ENCODE assay signal across 21 mouse cellular contexts in the genomic region with DNA sequence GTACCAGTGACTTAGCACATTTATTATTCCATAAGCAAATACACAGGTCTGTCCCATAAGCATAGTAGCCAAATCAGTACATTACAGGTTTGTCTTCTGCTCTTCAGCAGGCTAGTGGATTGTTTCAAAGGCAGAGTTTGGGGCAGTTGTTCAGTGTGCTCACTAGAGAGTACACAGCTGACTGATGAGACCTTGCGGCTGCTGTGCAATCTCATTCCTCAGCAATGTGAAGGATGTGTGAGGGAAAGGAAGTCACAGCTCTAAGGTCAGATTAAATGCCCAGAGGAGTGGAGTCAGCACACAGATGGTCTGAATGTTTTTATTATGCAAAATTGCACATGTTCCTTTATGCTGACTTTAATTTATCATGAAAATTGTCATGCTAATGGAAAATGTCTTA. TPM values are rescaled to one million over a fixed set of nuclear protein-coding genes. Genes with fewer than 3 reads are reported as not detected.
DNase-seq lines count a peak whose midpoint lies in the region; ATAC-seq and TF ChIP-seq lines count a peak whose summit lies in the region.
"Had no signal": no experiment of that assay in that cellular context is flagged by ENCODE, and none has a peak within 500 bp of the region (broad histone marks: within the 10 kb centered on the region; RNA-seq: fewer than 3 reads in every experiment).

No protein-coding gene starts in this region.

- TF ChIP-seq EP300 in heart, adult 2 months (IDR thresholded peaks at IDR 0.05; ENCODE audit: insufficient read depth, low read depth, low read length) = no peak

- peak; percentile 73 for DNase-seq in heart, adult 11 months
- DNase-seq in heart, adult 2 months = no peak
- DNase-seq in kidney, postnatal 10 days = peak; percentile 27
- peak; percentile 29 for DNase-seq in 3T3-L1 (ENCODE audit: low read depth, low spot score)
- DNase-seq in lung, postnatal 25 days (ENCODE audit: low spot score) = peak; percentile 12
- no peak for DNase-seq in cerebellum, adult 8-10 months
- DNase-seq: cerebellum, adult 18-20 months; forebrain, postnatal 0 days; gastrocnemius, adult 2 months; gastrocnemius, postnatal 14 days had no signal

- H3K79me2 ChIP-seq in heart, adult 2 months (replicated peaks; ENCODE audit: control insufficient read depth, insufficient read depth, low read length) = no peaks in the 10 kb centered on the region

- no peak for TF ChIP-seq CTCF in heart, adult 2 months (IDR thresholded peaks at IDR 0.05)

- intact Hi-C loops in heart, adult 2 months (cut with DNase I) = loop anchor here (2.0 kb wide), 1 partner anchor 238 kb away; no protein-coding TSS in a partner anchor

- H3K4me3 ChIP-seq in heart, adult 2 months = no peak overlapping the region
- H3K4me3 ChIP-seq in kidney, embryonic 16.5 days (ENCODE audit: low read length) = no peak overlapping the region
- H3K4me3 ChIP-seq: embryonic facial prominence, embryonic 12.5 days; embryonic facial prominence, embryonic 15.5 days; gastrocnemius, adult 2 months; heart, embryonic 13.5 days; hindbrain, embryonic 10.5 days; hindbrain, embryonic 13.5 days; intestine, embryonic 15.5 days had no signal

- no peak overlapping the region for H3K9ac ChIP-seq in heart, adult 2 months (ENCODE audit: low read depth, low read length)
- H3K9ac ChIP-seq in kidney, embryonic 16.5 days (replicated peaks; ENCODE audit: low read length) = no peak overlapping the region
- H3K9ac ChIP-seq: embryonic facial prominence, embryonic 12.5 days; embryonic facial prominence, embryonic 15.5 days; forebrain, postnatal 0 days; heart, embryonic 13.5 days; hindbrain, embryonic 13.5 days; intestine, embryonic 15.5 days had no signal

- ATAC-seq in kidney, embryonic 16.5 days (ENCODE audit: low FRiP score, low TSS enrichment) = no peak
- ATAC-seq: activated CD4-positive, CD25-positive, alpha-beta regulatory T cell, adult 4 months; forebrain, embryonic 14.5 days; forebrain, postnatal 0 days; hindbrain, embryonic 16.5 days; intestine, embryonic 15.5 days had no signal

- H3K4me2 ChIP-seq in kidney, embryonic 16.5 days (replicated peaks; ENCODE audit: low read depth, low read length) = no peak overlapping the region
- H3K4me2 ChIP-seq: embryonic facial prominence, embryonic 12.5 days; embryonic facial prominence, embryonic 15.5 days; heart, embryonic 13.5 days; hindbrain, embryonic 13.5 days; intestine, embryonic 15.5 days had no signal

- WGBS in heart, adult 2 months = 49% methylated on average over 1 of the region's 1 CpGs
- WGBS in kidney, embryonic 16.5 days = 89% methylated on average over 1 of the region's 1 CpGs

- H3K36me3 ChIP-seq in heart, adult 2 months (ENCODE audit: control insufficient read depth, insufficient read depth, low read length) = no peaks in the 10 kb centered on the region; the same call in 1 of the 2 replicates
- H3K36me3 ChIP-seq in kidney, embryonic 16.5 days (ENCODE audit: insufficient read depth, low read length) = peaks cover 53% of the 10 kb centered on the region

- no peak overlapping the region for H3K27ac ChIP-seq in heart, adult 2 months
- no peak overlapping the region for H3K27ac ChIP-seq in kidney, embryonic 16.5 days (ENCODE audit: low read length)
- H3K27ac ChIP-seq: embryonic facial prominence, embryonic 12.5 days; embryonic facial prominence, embryonic 15.5 days; gastrocnemius, adult 2 months; heart, embryonic 13.5 days; hindbrain, embryonic 10.5 days; hindbrain, embryonic 13.5 days; intestine, embryonic 15.5 days had no signal

- no peaks in the 10 kb centered on the region for H3K9me3 ChIP-seq in kidney, embryonic 16.5 days (ENCODE audit: low read length)
- H3K9me3 ChIP-seq: embryonic facial prominence, embryonic 12.5 days; embryonic facial prominence, embryonic 15.5 days; heart, embryonic 13.5 days; hindbrain, embryonic 10.5 days; hindbrain, embryonic 13.5 days; intestine, embryonic 15.5 days had no signal

- no peaks in the 10 kb centered on the region for H3K4me1 ChIP-seq in heart, adult 2 months (ENCODE audit: control insufficient read depth, insufficient read depth, low read length)
- peaks cover 13% of the 10 kb centered on the region for H3K4me1 ChIP-seq in kidney, embryonic 16.5 days (ENCODE audit: insufficient read depth, low read length)

- H3K27me3 ChIP-seq in heart, adult 2 months (ENCODE audit: control insufficient read depth, insufficient read depth, low read length) = no peaks in the 10 kb centered on the region
- no peaks in the 10 kb centered on the region for H3K27me3 ChIP-seq in kidney, embryonic 16.5 days (ENCODE audit: insufficient read depth, low read length)
- H3K27me3 ChIP-seq: embryonic facial prominence, embryonic 12.5 days; embryonic facial prominence, embryonic 15.5 days; heart, embryonic 13.5 days; hindbrain, embryonic 13.5 days; intestine, embryonic 15.5 days had no signal

- TF ChIP-seq POLR2A in heart, adult 2 months (IDR thresholded peaks at IDR 0.05; ENCODE audit: insufficient read depth, low read depth, low read length) = no peak

RNA-seq across cellular contexts. Expression of a gene that starts 5.9 kb away (rescaled TPM):
- total RNA-seq in heart, adult 2 months (2021) = 1 to 10 TPM; 4.3 to 5.8 TPM
- 2.8 and 5.4 TPM in 2 replicates for polyA plus RNA-seq in heart, adult 2 months (2012; rRNA removed)
- polyA plus RNA-seq in kidney, embryonic 16.5 days (2015; fragmentation: Nextera tagmentation; extraction: Ambion mirVana) = 19.7 and 20.5 TPM in 2 replicates

RNA-seq across cellular contexts. Expression of a gene that starts 9.4 kb away (rescaled TPM):
- 1 to 10 TPM; 1.1 to 1.7 TPM for total RNA-seq in heart, adult 2 months (2021)
- polyA plus RNA-seq in heart, adult 2 months (2012; rRNA removed) = not detected in 2 replicates
- 0.86 and 0.99 TPM in 2 replicates for polyA plus RNA-seq in kidney, embryonic 16.5 days (2015; fragmentation: Nextera tagmentation; extraction: Ambion mirVana)
- total RNA-seq: adrenal gland, postnatal 36 days; forebrain, postnatal 0 days had no signal
- polyA plus RNA-seq: activated CD4-positive, CD25-positive, alpha-beta regulatory T cell, adult 4 months; hindbrain, embryonic 10.5 days had no signal

RNA-seq across cellular contexts. Expression of a gene that starts 42.5 kb away (rescaled TPM):
- total RNA-seq in heart, adult 2 months (2021) = 10 to 100 TPM in 1 of 2 experiments, 1 to 10 TPM in 1; 7.8 to 10.4 TPM
- 3.7 and 5.6 TPM in 2 replicates for polyA plus RNA-seq in heart, adult 2 months (2012; rRNA removed)
- 45.1 and 51.2 TPM in 2 replicates for polyA plus RNA-seq in kidney, embryonic 16.5 days (2015; fragmentation: Nextera tagmentation; extraction: Ambion mirVana)

Comparison
In these comparisons a context has a peak if more than half of its experiments do, and no peak if none do; other contexts are left out.
1. DNase-seq: peak in heart, adult 11 months (single experiment), kidney, postnatal 10 days (single experiment), 3T3-L1 (single experiment) and lung, postnatal 25 days (single experiment); none in heart, adult 2 months (0 of 2) and cerebellum, adult 8-10 months (single experiment).